Mouse (Mus musculus) left cerebral cortex, postnatal 25 days (tissue): ENCODE data around the gene Casq2. TPM values are rescaled to one million over a fixed set of nuclear protein-coding genes. Genes with fewer than 3 reads are reported as not detected.

Experiments used
- DNase-seq, 2 experiments: peaks; one replicate each; pipeline ENCODE4 v3.0.0; 2022; ENCODE audit warnings: low spot score in 2 of 2, mixed read lengths in 1 of 2
- intact Hi-C: fragments of 180-260 bp; cut with DNase I; formaldehyde crosslinking; loops from one replicate; pipeline ENCODE4 v1.15.1; 2025
- total RNA-seq, 2 experiments: library from RNA; stranded (reverse); gene quantifications; 2 replicates each; pipeline ENCODE4 v1.2.3; 2021

Gene Casq2
- total RNA-seq, result 1 to 10 TPM; 1.3 to 1.4 TPM

DNA sequence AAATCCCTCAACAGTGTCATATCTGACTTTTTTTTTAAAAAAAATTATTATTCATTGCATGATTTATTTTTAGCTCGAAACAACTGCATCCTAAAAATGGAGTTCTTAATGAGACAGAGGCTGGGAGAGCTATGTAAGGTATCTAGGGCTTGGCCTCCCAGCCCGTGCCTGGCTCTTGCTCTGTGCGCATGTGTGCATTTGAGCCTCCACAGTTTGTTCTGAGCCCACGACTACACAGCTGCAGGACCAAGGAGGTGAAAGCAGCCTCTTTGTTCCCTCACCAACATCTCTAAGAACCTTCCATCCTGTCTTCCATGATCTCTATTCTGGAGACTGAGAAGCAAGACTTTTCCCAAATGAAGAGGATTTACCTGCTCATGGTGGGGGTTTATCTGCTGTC lies at the start of gene Casq2:
TSS of gene Casq2 (plus strand) at position 133 of the 400 bp plus-strand sequence.
- DNase-seq, result no peak
- intact Hi-C loops, result loop anchor here (10.0 kb wide), 1 partner anchor 719 kb away; no protein-coding TSS in a partner anchor

DNA sequence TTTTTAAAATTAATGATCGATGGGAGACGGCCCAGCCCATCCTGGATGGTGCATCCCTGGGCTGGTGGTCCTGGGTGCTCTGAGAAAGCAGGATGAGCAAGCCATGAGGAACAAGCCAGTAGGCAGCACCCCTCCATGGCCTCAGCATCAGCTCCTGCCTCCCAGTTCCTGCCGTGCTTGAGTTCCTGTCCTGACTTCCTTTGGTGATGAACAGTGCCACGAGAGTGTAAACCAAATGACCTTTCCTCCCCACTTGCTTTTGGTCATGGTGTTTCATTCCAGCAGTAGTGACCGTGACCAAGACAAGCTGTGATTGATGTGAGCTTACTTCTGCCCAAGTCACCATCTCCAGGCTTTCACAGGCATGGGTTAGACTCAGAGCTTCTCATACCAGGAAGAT lies 48.4 kb upstream of the Casq2 start:
- intact Hi-C loops, result no loop called here
- no peak for DNase-seq

DNA sequence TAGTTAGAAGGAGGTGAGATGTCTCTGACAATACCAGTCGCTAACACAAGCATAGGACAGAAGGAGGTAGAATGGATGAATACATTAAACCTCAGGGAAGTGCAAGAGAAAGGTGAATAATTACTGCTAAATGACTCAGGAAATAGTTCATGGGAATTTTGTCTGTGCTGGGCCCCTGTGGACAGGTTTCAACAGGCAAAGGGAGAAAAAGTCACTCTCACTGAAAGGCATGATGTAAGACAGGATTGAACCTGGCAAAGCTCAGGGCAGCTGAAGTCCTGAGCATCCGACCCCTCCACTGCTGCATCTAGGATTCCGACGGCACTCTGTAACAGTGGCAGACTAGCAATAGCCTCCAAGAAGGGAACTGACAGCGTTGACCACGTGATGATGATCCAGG lies 47.6 kb upstream of the Casq2 start:
- no peak for DNase-seq
- intact Hi-C loops, result no loop called here

DNA sequence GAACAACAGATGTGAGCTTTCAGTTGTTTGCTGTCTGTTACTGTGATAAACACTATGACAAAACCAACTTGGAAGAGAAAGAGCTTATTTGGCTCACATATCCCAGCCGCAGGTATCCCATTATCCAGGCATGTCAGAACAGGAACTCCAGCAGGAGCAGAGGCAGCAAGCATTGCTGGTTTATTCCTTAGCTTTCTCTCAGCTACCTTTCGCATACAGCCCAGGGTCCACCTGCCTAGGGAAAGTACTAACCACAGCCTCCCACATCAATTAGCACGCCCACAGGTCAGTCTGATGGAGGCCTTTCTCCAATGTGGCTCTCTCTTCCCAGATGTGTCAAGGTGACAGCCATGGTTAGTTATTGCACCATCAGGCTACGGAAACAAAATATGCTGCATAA lies 44.6 kb upstream of the Casq2 start:
- intact Hi-C loops, result no loop called here
- no peak for DNase-seq

DNA sequence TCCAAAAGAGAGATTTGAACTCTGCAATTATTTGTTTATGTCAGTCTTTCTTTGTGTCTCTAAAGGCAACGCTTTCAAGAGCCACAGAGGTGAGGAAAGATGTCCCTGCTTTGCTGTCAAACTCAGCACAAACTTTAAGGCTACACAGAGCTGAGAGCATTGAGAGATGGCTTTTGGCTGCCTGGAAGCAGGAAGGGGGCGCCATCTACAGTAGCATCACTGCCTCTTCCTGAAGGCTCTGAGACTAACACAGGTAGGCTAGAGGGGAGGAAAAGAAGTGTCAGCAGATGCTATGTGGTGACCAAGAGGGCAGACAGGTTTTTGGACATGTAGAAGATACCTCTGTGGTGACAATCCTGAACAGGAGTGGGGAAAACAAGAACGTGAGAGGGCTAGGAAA lies 41.1 kb upstream of the Casq2 start:
- peak in 1 of 2 experiments; percentile 17 for DNase-seq
- intact Hi-C loops, result no loop called here

DNA sequence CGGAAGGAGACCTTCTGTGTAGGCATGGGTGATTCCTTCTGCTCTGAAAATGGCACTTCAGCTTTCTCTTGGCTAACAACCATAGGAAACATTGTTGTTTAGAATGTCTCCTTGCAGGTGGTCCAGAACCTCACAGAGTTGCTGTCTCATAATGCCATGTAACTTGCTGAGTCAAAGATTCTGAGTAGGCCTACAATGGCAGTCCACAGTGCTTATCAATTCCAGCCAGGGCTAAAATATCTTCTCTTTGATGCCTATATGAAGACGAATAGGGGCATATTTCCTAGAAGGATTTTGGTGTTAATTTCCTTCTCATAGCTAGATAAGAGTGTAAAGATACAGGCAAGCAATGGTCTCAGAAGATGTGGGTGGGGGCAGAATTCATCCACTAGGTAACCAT lies 38.7 kb upstream of the Casq2 start:
- intact Hi-C loops, result no loop called here
- no peak for DNase-seq

DNA sequence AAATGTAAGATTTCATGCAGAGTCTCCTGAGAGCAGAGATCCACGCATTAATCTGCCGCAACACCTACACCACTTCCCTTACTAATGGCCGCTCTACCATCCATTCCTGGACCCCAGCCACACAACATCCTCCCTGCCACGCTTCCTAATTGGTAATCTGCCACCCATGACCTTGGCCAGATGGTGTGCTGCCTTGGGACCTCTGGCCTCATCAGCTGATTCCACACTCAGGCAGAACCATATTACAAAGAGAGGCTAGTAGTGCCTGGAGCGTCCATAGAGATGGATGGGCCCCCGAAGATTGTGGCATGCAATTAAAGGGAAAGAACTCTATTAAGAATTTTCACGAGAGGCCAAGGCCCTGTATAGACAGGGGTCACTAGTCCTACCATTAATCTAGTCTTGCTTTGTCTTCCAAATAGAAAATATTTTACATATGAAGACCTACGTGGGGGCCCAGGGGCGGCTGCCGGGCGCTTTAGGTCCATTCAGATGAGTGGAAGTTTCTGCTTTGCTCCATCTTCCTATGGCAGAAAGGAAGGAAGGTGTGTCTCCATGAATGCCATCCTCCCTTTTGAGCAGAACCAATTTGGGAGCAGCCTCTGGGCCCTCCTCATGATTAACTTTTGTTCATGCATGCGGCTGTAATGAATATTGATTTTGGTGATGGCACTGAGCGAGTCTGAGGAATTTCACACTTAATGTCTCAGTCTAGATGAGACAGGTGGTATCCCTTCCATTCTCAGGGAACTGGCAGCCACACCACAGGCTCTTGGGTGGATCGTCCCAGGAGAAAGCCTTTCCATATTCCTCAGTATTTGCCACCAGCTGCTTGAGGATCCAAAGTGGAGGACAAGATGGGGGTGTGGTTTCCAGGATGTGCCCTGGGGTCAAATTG lies 36.8 kb upstream of the Casq2 start:
- intact Hi-C loops, result no loop called here
- no peak for DNase-seq

DNA sequence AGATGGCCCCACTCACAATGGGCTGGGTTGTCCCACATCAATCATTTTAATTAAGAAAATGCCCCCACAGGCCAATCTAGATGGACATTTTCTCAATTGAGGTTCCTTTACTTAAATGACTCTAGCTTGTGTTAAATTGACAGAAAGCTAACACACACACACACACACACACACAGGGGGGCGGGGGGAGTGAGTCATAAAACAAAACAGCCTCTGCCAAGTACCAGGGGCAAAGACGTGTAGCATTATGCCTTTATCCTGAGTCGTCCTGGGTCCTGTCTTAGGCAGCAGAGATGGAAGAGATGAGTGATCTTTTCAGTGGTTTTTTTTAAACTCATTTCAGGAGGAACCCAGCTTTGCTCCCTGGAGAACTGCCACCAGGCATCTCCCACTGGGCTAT lies 34.2 kb upstream of the Casq2 start:
- intact Hi-C loops, result no loop called here
- no peak for DNase-seq

DNA sequence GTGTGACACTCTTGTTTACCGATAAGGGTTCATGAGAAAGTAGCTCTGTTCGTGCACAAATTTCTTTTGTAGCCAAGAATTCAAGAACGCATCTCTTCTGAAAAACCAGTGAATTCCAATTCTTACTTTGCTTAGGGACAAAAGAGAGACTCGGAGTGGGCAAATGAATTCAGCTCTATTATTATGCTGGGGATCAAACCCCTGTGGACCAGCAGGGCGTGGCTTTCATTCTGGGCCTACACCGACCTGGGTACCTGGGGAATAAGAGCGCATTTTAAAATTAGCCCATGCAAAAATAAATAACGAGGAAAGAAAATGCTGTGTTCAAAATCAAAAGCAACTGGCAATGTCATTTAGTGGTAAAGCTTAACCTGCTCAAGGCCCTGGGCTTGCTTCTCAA lies 32.9 kb upstream of the Casq2 start:
- intact Hi-C loops, result no loop called here
- no peak for DNase-seq

DNA sequence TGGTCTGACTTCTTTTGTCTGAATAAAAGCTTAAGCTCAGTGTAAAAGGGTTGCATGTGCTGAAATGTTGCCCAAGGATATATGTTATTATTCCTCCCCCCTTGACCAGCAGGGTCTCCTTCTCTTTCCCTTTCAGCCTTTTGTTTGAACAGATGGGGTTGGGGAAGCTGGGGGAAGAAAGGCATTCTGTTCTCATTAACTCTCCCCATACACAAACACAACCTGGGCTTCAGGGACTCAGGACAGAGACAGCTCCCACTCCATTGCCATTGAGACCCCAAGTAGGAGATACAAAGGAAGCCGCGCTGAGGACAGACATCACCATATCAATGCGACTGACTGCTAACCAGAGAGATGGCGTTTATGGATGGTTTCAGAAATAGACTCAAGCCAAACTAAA lies 30.3 kb upstream of the Casq2 start:
- intact Hi-C loops, result no loop called here
- DNase-seq, result no peak

DNA sequence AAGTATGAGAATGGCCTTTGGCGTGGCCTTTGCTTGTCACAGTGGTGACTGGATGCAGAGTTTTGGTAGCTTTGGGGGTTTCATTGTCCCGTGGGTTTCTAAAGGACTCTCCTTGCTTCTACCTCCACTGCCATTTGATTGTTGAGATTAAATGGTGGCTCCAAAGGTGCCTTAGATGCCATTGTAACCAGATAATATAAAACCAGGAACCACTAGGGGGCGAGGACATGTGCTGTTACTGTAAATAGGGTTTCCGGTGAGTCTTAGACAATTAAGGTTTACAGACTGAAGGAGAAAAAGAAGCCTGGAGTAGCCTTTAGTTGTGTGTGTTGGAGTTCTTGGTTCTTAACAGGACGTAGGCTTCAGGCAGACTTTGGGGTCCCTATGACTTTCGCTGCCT lies 26.1 kb upstream of the Casq2 start:
- intact Hi-C loops, result loop anchor here (5.0 kb wide), 1 partner anchor 163 kb away; no protein-coding TSS in a partner anchor
- DNase-seq, result no peak

DNA sequence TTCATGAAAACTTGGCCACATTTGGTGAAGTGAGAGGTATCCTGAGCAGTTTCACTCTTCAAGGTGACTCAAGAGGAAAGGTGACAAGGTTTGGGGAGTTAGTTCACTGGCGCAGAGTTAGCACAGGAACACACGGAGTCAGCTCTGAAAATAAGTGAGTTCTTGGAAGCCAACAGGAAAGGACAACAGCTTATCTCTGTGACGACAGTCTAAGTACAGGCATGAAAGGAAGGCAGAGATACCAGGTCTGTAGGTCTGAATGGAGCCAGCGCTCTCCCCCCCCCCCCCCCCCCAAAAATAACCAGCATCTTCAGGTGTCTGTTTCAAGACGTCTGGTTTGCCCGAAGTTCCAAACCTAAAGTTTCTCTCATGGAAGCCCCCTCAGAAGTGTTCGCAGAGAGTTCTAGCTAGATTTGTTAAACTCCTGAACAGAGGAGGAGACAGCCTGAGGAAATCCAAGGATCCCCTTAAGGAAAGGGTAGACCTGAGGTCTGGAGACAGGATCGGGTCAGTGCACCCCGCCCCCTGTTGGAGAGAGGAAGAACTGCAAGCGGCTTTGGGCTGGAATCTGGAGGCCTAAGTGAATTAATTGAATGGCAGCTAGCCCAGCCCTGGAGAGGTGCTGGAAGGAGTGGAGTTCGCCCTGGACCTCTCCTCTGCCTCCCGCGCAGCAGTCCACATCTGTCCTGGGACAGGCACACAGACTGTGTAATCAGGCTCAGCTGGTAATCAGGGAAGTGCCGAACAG lies 24.1 kb upstream of the Casq2 start:
- intact Hi-C loops, result loop anchor here (5.0 kb wide), 1 partner anchor 165 kb away; no protein-coding TSS in a partner anchor
- peak; percentile 33 to 47 for DNase-seq

DNA sequence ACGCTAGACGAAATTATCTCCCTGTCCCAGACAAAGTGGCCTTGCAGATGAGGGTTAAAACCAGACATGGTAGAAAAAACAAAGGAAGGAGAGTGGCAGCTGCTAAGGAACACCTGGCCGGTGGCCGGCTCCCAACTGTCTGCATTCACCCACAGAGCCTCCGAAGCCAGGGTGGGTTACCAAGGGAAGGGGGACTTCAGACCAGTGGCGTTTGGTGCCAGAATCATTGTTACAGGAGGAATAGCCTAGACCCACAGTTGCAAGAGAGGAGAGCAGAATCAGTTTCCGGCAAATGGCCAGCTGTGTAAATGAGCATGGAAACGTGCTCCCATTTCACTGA lies 23.6 kb upstream of the Casq2 start:
- intact Hi-C loops, result loop anchor here (5.0 kb wide), 1 partner anchor 165 kb away; no protein-coding TSS in a partner anchor
- DNase-seq, result no peak

DNA sequence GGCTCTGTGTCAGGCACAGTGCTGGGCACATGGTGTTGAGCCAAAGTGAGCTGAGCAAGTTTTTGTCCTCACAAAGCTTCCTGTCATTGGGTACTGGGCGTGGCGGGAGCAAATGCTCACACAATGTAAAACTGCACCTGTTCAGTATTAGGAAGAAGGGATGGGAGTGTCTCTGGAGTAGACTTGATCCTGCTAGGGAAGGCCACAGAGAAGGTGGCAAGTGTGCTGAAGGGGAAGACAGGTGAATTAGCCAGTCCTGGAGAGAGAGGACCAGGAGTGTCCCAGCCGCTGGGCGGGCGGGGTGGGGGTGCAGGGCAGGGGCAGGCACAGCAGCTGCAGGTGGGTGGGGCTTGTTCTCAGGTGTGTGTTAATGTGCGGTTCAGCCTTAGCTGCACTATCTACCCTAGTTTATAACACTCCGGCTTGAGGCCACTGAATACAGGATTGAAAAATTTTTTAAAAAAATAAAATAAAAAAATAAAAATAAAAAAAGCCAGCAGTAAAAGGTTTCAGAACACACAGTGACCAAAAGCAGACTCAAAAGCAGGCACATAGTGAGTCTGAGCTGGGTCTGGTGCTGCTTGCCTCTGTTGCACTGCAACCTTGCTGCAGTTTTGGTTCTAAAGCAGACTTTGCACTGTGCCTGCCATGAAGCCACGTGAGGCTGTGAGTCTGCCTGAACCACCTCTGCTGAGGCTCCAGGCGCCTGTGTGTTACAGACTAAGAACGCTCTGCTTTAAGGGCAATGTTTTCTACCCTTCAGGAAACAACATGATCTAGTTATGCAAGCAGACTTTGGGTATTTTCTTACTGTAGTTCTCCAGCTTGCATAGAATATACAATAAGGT lies 22.7 kb upstream of the Casq2 start:
- intact Hi-C loops, result loop anchor here (5.0 kb wide), 1 partner anchor 166 kb away; no protein-coding TSS in a partner anchor

DNA sequence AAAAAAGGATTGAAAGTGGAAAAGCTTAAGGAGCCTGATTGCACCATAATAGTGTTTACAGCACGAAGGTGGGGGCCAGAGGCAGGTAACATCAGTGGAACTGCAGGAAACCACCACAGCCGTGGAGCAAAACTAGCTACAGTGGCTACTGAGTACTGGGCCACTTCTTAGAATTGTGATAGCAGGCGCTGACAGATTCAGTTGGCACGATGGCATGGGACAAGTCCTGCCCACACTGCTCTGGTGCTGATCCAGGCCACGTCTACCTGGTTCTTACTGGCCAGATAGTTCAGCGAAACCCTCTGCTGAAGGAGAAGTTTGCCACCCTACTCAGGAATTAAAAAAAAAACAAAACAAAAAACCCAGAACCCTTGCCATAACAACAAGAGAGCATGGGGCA lies 21.6 kb upstream of the Casq2 start:
- intact Hi-C loops, result loop anchor here (5.0 kb wide), 1 partner anchor 167 kb away; no protein-coding TSS in a partner anchor
- no peak for DNase-seq

More for the DNA sequence above, 22.7 kb upstream of the Casq2 start:
- no peak for DNase-seq

DNA sequence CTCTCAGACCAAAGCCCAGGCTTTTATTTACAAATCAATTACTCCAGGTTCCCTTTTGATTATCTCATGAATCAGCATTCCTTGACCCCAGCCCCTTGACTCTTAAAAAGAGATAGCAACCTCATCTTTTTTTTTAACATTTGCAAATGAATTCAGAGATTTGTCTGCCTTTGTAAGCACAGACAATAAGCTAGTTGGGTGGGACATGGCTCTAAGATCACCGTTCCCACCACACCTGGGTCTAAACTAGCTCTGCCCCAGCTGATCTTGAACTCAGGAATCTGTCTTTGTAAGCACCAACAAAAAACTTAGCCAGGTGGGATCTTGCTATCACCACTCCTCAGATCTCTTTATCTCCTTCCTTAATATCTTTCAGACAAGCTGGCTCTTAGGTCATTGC lies 18.9 kb upstream of the Casq2 start:
- no peak for DNase-seq
- intact Hi-C loops, result no loop called here

DNA sequence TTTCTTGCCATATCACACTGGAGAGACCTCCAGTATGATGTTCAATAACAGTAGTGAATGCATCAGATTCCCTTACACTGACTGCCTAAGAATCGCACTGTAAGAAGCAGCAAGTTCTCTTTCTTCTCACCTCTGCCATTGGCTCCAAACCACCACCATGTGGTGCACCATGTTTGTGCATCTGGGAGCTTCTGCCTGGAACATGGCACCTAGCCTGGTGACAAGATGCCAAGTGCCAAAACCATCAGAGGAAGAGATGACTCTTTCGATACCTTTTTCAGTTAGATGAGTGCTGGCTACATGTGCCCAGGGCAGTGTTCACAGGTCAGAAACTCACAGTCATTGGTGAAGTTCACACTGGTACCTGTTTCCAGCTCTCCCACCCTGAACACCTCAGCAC lies 18.4 kb upstream of the Casq2 start:
- intact Hi-C loops, result no loop called here

DNA sequence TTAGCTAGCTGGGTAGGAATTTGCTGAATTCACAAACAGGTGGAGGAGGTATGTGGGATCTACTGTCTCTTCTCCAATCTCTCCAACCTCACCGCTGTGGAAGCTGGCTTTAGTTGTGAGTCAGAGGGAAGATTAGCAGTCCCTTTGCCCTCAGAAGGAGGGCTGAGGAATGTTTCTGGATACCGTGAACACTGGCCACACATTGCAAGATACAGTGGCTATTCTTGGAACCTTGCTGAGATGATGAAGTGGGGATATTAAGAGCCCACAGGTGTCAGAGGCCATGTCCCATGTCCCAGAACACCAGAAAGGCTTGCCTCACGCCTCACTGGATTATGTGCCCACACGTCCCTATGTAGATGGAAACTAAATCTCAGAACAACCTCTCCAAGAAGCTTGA lies 17.0 kb upstream of the Casq2 start:
- no peak for DNase-seq
- intact Hi-C loops, result no loop called here

More for the DNA sequence above, 18.4 kb upstream of the Casq2 start:
- no peak for DNase-seq

DNA sequence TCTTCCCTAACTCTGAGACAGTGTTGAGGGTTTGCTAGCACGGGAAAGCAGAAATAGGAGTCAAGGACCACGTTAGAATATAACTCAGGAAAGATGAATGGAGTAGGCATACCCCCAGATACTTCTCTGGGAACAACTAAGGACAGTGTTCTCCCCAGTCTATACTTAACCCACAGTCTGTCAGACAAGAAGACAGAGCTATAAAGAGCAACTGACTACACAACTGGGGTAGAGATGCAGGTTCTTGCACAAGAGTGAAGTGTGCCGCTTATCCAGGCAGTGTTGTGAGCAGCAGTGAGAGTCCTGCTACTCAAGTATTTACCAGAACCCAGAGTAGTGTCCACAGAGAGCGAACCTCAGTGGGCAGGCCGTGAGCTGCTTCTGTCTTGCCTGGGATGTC lies 16.5 kb upstream of the Casq2 start:
- intact Hi-C loops, result loop anchor here (10.0 kb wide), 1 partner anchor 575 kb away; no protein-coding TSS in a partner anchor

DNA sequence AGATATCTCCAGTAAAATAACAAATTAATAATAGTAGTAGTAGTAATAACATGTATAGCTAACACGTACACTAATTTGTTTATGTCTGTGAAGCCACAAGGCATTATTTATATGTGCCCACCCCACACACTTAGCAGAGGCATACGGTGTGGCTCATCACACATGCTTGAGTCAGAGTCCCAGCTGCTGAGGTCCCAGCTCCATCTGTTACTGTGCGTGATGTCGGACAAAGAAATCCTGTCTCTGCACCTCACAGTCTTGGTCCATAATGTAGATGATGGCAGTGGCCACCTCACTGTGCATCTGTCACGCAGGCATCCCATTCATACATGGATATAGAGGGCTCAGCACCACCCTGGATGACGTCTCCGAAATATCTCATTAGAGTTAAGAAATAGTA lies 15.9 kb upstream of the Casq2 start:
- DNase-seq, result peak in 1 of 2 experiments; percentile 43
- intact Hi-C loops, result loop anchor here (10.0 kb wide), 1 partner anchor 576 kb away; no protein-coding TSS in a partner anchor

More for the DNA sequence above, 16.5 kb upstream of the Casq2 start:
- DNase-seq, result no peak
